Mouse (Mus musculus) left cerebral cortex, postnatal 4 days (tissue): ENCODE measurements around the gene Nbas. TPM values are rescaled to one million over a fixed set of nuclear protein-coding genes. Genes with fewer than 3 reads are reported as not detected.

Source experiments
- DNase-seq: peaks from one replicate; pipeline ENCODE4 v3.0.0-alpha.2; 2022
- intact Hi-C: fragments of 180-260 bp; cut with DNase I; formaldehyde crosslinking; loops from one replicate; pipeline ENCODE4 v1.15.1; 2025
- total RNA-seq, 2 experiments: library from RNA; stranded (reverse); gene quantifications; 2 replicates each; pipeline ENCODE4 v1.2.3; 2021

The Nbas gene
- total RNA-seq, 2 experiments from 2014 or later, result 33.9 to 37.2 TPM

GRCm38 (mm10) chr12:13613041-13613440, 344.1 kb downstream of the Nbas start:
- intact Hi-C loops, result no loop called here

GRCm38 (mm10) chr12:13615661-13616060, 346.7 kb downstream of the Nbas start:
- intact Hi-C loops, result no loop called here
- DNase-seq, result no peak

More at GRCm38 (mm10) chr12:13613041-13613440, 344.1 kb downstream of the Nbas start:
- DNase-seq, result no peak

GRCm38 (mm10) chr12:13622150-13622822, 353.4 kb downstream of the Nbas start:
- intact Hi-C loops, result no loop called here
- DNase-seq, result no peak

DNA sequence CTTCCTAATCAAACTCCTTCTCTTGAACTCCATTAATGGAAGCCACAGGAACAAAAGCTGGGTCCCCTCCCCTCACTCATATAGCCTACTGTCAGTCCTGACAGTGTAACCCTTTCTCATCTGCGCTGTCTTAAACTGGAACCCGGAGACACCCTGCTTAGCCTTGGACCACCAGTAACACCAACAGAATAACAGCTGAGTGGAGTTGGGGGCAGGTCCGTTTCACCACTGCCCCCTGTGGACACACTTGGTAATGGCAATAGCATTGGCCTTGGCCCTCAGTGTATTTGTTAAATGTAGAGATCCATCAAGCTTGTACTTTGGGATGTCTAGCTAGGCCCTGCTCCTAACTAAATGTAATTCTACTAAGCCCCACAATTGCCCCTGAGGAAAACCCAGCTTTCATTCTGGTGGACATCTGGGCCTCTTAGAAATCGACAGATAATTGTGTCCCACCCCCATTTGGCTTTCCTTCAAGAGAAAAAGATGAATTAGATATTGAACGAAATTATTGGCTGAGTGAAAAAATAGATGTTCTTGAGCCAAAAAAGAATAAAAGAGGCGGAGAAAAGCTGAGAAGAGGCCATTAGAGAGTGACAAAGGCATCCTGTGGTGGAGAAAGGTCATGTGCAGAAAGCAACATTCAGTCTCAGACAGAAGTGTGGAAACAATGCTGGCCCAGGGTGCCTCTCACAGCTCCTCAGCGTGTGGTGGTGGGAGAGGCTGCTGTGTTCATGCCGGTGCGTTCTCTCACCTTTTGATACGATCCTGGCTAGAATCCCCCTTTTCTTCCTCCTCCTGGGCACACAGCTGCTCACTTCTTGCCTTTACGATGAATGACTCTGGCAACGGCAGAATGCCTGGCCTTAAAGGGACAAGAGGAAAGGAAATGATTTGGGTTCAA, 358.1 kb downstream of the Nbas start:
- intact Hi-C loops, result no loop called here
- DNase-seq, result peak; percentile 43

Other genes starting within 250 kb of the Nbas start
- gene Ddx1, start 19.9 kb upstream of the Nbas start, total RNA-seq, result 100 to 1,000 TPM; 127 to 137 TPM